Mouse (Mus musculus): ENCODE results near the gene Spns2. TPM values are rescaled to one million over a fixed set of nuclear protein-coding genes. Genes with fewer than 3 reads are reported as not detected.
A peak's percentile ranks its signal among the peaks of the same experiment; 100 is the strongest.

Gene Spns2
- polyA plus RNA-seq, 1 experiment: 65.1 TPM

DNA sequence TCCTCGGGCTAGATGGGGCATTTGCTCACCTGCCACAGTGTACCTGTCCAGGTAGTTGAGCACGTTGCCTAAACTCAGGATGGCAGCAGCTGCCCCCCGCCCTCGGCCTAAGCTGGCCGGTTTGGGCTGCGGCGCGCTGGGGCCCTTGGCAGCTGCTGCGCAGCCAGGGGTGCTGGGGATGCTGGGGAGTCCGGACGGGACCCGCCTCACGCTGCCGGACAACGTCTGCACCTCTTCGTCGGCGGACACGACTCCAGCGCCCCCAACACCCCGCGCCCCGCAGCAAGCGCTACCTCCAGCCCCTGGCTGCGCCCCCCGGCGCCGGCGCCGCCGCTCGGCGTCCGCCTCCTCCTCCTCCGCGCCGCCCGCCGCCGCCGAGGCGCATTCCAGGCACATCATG, 307 bp downstream of the Spns2 start:
- no peak for TF ChIP-seq FLI1 (IDR thresholded peaks at IDR 0.05; ENCODE audit: low read length)
- no peak for TF ChIP-seq GATA1 (IDR thresholded peaks at IDR 0.05; ENCODE audit: borderline replicate concordance, low read length)
- Histone ChIP-seq H3K36me3 (replicated peaks; ENCODE audit: low read length) (peaks cover 14% of the 10 kb centered on the region), H3K4me1 (peaks cover 68% of the 10 kb centered on the region)

DNA sequence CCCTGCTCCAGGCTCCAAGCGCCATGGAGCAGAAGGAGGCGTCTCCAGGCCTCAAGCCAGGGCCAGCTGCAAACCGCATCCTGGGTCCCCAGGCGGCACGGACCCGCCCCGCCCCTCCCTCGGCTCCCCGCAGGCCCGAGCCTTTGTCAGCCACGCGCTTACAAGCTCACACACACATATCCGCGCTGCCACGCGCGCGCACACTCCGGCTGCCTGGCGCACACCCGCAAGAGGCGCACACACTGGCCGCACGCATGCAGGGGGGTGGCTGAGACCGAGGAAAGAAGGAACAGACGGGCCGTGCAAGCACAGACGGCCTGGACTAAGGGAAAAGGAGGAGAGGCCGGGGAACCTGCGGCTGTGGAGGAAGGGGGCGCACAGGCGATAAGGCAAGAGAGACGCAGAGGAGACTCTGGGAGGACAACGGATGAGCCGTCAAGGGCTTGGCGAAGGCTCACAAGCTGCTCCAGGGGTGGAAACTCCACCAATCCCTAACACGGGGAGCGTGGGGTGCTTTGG, 892 bp downstream of the Spns2 start:
- Histone ChIP-seq H3K4me1 (peaks cover 74% of the 10 kb centered on the region), H3K36me3 (replicated peaks; ENCODE audit: low read length) (peaks cover 14% of the 10 kb centered on the region), H3K4me3 (replicated peaks) (peak overlapping the region; percentile 97), H3K9me3 (no peaks in the 10 kb centered on the region), H3K27me3 (replicated peaks) (peaks cover 10% of the 10 kb centered on the region)
- TF ChIP-seq GATA1 (IDR thresholded peaks at IDR 0.05; ENCODE audit: borderline replicate concordance, low read length) (no peak; the same call in 2 of the 3 replicates), FLI1 (IDR thresholded peaks at IDR 0.05; ENCODE audit: low read length) (no peak)

More for the DNA sequence above, 307 bp downstream of the Spns2 start:
- Histone ChIP-seq H3K9me3 (no peaks in the 10 kb centered on the region), H3K27me3 (replicated peaks) (peaks cover 10% of the 10 kb centered on the region), H3K4me3 (replicated peaks) (peak overlapping the region; percentile 97)

DNA sequence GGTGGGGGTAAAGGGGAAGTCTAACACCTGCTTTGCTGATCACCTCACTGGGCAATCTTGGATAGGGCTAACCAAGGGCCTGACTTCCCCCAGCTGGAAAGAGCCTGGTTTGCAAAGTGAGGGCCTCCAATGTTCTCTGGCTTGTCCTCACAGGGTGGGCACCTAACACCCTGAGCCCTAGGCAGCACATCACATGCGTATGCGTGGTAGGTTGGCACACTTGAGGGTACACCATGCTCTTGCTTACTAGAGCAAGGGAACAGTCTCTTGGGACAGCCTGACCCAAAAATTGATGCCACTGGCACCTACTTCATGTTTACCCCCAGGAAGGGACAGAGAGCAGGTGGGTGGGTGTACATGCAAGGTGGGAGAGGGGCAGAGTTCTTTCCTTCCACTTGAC, 2.0 kb downstream of the Spns2 start:
- no peaks in the 10 kb centered on the region for H3K9me3 ChIP-seq
- TF ChIP-seq FLI1 (IDR thresholded peaks at IDR 0.05; ENCODE audit: low read length) (no peak), GATA1 (IDR thresholded peaks at IDR 0.05; ENCODE audit: borderline replicate concordance, low read length) (no peak)
- peaks cover 4% of the 10 kb centered on the region for H3K27me3 ChIP-seq (replicated peaks)
- H3K4me3 ChIP-seq (replicated peaks): peak overlapping the region; percentile 97
- peaks cover 85% of the 10 kb centered on the region for H3K4me1 ChIP-seq
- H3K36me3 ChIP-seq (replicated peaks; ENCODE audit: low read length): peaks cover 22% of the 10 kb centered on the region

DNA sequence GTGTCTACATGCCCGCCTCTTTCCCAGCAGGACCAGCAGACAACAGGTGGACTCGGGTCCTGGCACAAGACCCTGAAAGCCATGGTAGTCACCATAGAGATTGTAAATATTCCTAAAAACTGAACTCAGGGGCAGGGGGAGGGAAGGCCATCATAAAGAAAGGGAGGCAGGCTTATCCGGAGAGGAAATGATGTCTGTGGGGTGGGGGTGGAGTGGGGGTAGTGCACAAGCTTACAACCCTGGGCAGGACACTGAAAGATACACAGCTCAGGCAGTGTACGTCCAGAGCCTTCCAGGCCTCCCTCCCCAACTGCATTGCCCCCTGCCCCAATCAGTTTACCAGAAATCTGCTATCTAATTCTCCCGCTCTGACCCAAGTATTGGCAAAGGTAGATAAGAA, 2.5 kb downstream of the Spns2 start:
- Histone ChIP-seq H3K9me3 (no peaks in the 10 kb centered on the region), H3K36me3 (replicated peaks; ENCODE audit: low read length) (peaks cover 22% of the 10 kb centered on the region), H3K4me1 (peaks cover 90% of the 10 kb centered on the region), H3K27me3 (replicated peaks) (peaks cover 4% of the 10 kb centered on the region), H3K4me3 (replicated peaks) (peak overlapping the region; percentile 97)
- TF ChIP-seq FLI1 (IDR thresholded peaks at IDR 0.05; ENCODE audit: low read length) (no peak), GATA1 (IDR thresholded peaks at IDR 0.05; ENCODE audit: borderline replicate concordance, low read length) (no peak)

DNA sequence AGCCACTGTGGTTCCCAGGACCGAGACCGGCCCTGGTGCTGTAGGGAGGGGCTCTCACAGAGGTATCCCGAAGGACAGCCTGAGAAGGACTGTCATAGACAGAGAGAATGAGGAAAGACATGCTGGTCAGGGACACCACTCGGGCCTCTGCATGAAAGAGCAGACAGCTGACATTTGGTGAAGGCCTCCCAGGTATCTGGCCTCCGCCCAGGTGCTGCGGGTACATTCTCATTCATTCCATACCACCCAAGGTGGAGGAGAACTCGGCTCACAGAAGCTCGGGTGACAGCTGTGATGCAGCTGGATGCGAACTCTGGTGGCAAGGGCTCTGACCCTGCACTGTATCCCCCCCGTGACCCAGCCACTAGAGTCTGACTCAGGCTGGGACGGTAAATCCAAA, 3.7 kb downstream of the Spns2 start:
- TF ChIP-seq GATA1 (IDR thresholded peaks at IDR 0.05; ENCODE audit: borderline replicate concordance, low read length): no peak
- TF ChIP-seq FLI1 (IDR thresholded peaks at IDR 0.05; ENCODE audit: low read length): no peak
- peaks cover 97% of the 10 kb centered on the region for H3K4me1 ChIP-seq

DNA sequence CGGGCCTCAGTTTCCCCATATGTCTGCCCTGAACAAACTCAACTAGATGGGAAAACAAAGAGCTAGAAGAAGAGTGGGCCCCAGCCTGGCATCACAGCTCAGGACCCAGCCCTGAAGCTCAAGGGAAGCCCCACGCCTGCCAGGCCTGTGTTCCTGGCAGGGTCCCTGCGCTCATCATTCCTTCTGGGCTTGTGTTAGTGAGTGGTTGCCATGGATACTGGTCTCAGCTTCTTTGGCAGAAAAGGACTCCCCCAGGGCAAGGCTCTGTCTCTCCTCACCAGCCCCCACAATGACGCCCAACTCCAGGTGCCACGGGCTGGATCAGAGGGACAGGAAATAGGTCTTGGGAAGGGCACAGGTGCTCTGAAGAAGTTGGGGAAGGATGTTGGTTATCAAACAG, 4.5 kb downstream of the Spns2 start:
- H3K36me3 ChIP-seq (replicated peaks; ENCODE audit: low read length): peaks cover 26% of the 10 kb centered on the region

More for the DNA sequence above, 3.7 kb downstream of the Spns2 start:
- H3K4me3 ChIP-seq (replicated peaks): peak overlapping the region; percentile 72
- H3K9me3 ChIP-seq: no peaks in the 10 kb centered on the region
- H3K27me3 ChIP-seq (replicated peaks): peaks cover 2% of the 10 kb centered on the region
- H3K36me3 ChIP-seq (replicated peaks; ENCODE audit: low read length): peaks cover 23% of the 10 kb centered on the region

DNA sequence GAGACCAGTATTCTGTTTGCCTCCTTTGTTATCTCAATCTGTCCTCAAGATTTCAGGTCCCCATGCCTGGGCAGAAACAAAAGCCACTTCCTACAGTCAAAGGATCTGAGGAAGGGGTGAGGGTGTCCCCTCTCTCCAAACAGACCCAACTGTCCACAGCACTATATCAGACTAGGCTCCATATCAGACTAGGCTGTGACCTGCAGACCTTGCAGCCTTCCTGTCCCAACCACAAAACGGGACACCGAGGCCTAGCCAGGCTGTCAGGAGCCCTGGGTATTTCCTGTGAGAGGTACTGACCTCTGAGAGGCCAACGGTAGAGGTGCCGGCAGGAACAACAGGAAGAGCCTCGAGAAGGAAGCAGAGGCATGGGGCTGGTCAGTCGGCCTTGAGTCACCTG, 5.2 kb downstream of the Spns2 start:
- Histone ChIP-seq H3K9me3 (no peaks in the 10 kb centered on the region), H3K4me1 (peaks cover 99% of the 10 kb centered on the region), H3K27me3 (replicated peaks) (peaks cover 2% of the 10 kb centered on the region), H3K36me3 (replicated peaks; ENCODE audit: low read length) (peaks cover 26% of the 10 kb centered on the region), H3K4me3 (replicated peaks) (peak overlapping the region; percentile 6)
- TF ChIP-seq FLI1 (IDR thresholded peaks at IDR 0.05; ENCODE audit: low read length) (no peak), GATA1 (IDR thresholded peaks at IDR 0.05; ENCODE audit: borderline replicate concordance, low read length) (no peak)

More for the DNA sequence above, 4.5 kb downstream of the Spns2 start:
- H3K4me3 ChIP-seq (replicated peaks): peak overlapping the region; percentile 26
- TF ChIP-seq FLI1 (IDR thresholded peaks at IDR 0.05; ENCODE audit: low read length) (no peak), GATA1 (IDR thresholded peaks at IDR 0.05; ENCODE audit: borderline replicate concordance, low read length) (no peak)
- H3K27me3 ChIP-seq (replicated peaks): peaks cover 2% of the 10 kb centered on the region
- peaks cover 97% of the 10 kb centered on the region for H3K4me1 ChIP-seq
- H3K9me3 ChIP-seq: no peaks in the 10 kb centered on the region

DNA sequence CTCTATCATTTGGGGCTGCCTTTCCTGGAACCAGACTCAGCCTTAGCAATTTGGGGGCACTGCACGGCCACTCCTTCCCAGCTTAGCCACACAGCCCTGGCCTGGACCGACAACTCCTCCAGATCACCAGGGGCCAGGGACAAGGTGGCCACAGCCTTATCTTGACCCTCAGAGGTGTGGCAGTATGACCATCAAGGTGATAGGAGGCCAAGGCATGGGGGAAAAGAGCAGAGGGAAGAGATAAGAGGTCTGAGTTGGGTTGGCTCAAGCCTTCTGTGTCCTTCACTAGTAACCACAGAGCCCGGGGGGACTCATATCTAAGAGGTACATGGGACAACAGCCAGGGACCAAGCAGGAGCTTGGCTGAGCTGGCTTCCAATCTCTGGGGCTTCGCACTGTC, 7.8 kb downstream of the Spns2 start:
- TF ChIP-seq GATA1 (IDR thresholded peaks at IDR 0.05; ENCODE audit: borderline replicate concordance, low read length): no peak; the same call in 2 of the 3 replicates
- TF ChIP-seq FLI1 (IDR thresholded peaks at IDR 0.05; ENCODE audit: low read length): no peak
- Histone ChIP-seq H3K4me3 (replicated peaks) (peak overlapping the region; percentile 81), H3K4me1 (peaks cover 100% of the 10 kb centered on the region), H3K36me3 (replicated peaks; ENCODE audit: low read length) (peaks cover 26% of the 10 kb centered on the region), H3K27me3 (replicated peaks) (no peaks in the 10 kb centered on the region), H3K9me3 (no peaks in the 10 kb centered on the region)

DNA sequence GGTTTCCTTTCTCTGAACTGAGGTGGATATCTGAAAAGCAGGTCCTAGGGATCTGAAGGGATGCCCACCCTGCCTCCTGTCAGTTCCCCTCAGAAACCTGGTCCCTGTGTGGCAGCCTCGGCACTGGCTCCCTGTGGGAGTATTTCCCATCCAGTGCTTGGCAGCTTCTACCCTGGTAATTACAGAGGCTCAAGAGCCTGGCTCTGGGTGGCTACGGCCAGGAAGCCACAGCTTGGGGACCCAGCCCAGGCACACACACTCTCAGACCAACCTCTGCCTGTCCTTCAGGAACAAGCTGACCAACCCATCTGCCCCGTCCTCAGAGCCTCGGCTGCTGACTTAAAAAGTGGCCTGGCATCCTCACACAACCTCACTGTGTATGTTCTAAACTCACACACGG, 8.4 kb downstream of the Spns2 start:
- no peak for TF ChIP-seq GATA1 (IDR thresholded peaks at IDR 0.05; ENCODE audit: borderline replicate concordance, low read length)
- TF ChIP-seq FLI1 (IDR thresholded peaks at IDR 0.05; ENCODE audit: low read length): no peak
- Histone ChIP-seq H3K27me3 (replicated peaks) (no peaks in the 10 kb centered on the region), H3K4me3 (replicated peaks) (peak overlapping the region; percentile 81), H3K36me3 (replicated peaks; ENCODE audit: low read length) (peaks cover 29% of the 10 kb centered on the region), H3K4me1 (peaks cover 100% of the 10 kb centered on the region), H3K9me3 (no peaks in the 10 kb centered on the region)

DNA sequence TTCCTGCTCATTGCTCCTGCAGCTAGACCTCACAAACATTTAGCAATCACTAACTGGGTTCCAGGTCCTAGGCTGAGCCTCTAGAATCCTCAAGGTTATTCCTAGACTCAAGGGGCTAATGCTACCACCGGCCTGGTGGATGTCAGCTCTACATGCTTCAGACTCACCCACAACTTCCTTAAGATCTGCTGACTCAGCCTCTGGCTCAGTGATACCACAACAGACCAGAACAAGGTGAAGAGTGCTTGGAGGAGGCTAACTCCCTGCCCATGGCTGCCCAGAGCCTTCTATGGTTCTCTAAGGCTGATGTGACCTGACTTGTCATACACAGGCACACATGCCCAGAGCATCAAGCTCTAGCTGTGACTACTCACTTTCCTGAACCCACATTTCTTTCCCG, 10.2 kb downstream of the Spns2 start:
- no peak for TF ChIP-seq GATA1 (IDR thresholded peaks at IDR 0.05; ENCODE audit: borderline replicate concordance, low read length)
- Histone ChIP-seq H3K4me1 (peaks cover 100% of the 10 kb centered on the region), H3K36me3 (replicated peaks; ENCODE audit: low read length) (peaks cover 17% of the 10 kb centered on the region), H3K27me3 (replicated peaks) (no peaks in the 10 kb centered on the region), H3K4me3 (replicated peaks) (peak overlapping the region; percentile 72), H3K9me3 (no peaks in the 10 kb centered on the region)
